Mouse (Mus musculus) stomach, embryonic 14.5 days (tissue): ENCODE results near the gene Cemip. TPM values are rescaled to one million over a fixed set of nuclear protein-coding genes. Genes with fewer than 3 reads are reported as not detected.

Experiments used
- ATAC-seq: fragments of 200-750 bp; cut with Nextera tagmentation; 2 replicates; pipeline ENCODE4 v1.8.0; 2017; ENCODE audit warnings: low read depth, moderate TSS enrichment; ENCODE audit not compliant: insufficient number of reproducible peaks, insufficient read depth, low FRiP score
- H3K27ac ChIP-seq: fragments of 300-500 bp; sonication (generic); 2 replicates; pipeline ENCODE4 v1.5.1; 2014; ENCODE audit warnings: mild to moderate bottlenecking, low read length, moderate library complexity, mixed read lengths
- H3K27me3 ChIP-seq: fragments of 300-500 bp; sonication (generic); 2 replicates; pipeline ENCODE4 v1.6.1; 2014; ENCODE audit warnings: low read length, control low read depth, mixed read lengths; ENCODE audit not compliant: control insufficient read depth, insufficient read depth
- H3K36me3 ChIP-seq: fragments of 300-500 bp; sonication (generic); 2 replicates; pipeline ENCODE4 v1.6.1; 2014; ENCODE audit warnings: mild to moderate bottlenecking, control low read depth, low read length, moderate library complexity, mixed read lengths; ENCODE audit not compliant: control insufficient read depth, insufficient read depth
- H3K4me1 ChIP-seq: fragments of 300-500 bp; sonication (generic); 2 replicates; pipeline ENCODE4 v1.6.1; 2014; ENCODE audit warnings: low read length, control low read depth, mixed read lengths; ENCODE audit not compliant: control insufficient read depth, insufficient read depth
- H3K4me2 ChIP-seq: fragments of 300-500 bp; sonication (generic); replicated peaks from 2 replicates; pipeline ENCODE4 v1.6.1; 2014; ENCODE audit warnings: low read depth, low read length, control low read depth
- H3K4me3 ChIP-seq: fragments of 300-500 bp; sonication (generic); 2 replicates; pipeline ENCODE4 v1.5.1; 2014; ENCODE audit warnings: low read depth, low read length, control low read depth
- H3K9ac ChIP-seq: fragments of 300-500 bp; sonication (generic); replicated peaks from 2 replicates; pipeline ENCODE4 v1.6.1; 2014; ENCODE audit warnings: low read depth, mild to moderate bottlenecking, control low read depth, low read length, moderate library complexity, mixed read lengths
- H3K9me3 ChIP-seq: fragments of 300-500 bp; sonication (generic); 2 replicates; pipeline ENCODE4 v1.6.1; 2016; ENCODE audit warnings: low read depth, low read length, control low read depth; ENCODE audit not compliant: control insufficient read depth
- WGBS: fragments of 180-500 bp; shearing (Covaris S2); extraction: QIAGEN DNeasy Blood & Tissue Kit; methylation state at CpG from one replicate; pipeline ENCODE4 v1.1.7; 2014; 5-methylcytosine and 5-hydroxymethylcytosine counted together
- polyA plus RNA-seq: library from polyadenylated mRNA; unstranded; fragments of >200 nt; fragmentation: Nextera tagmentation; extraction: Ambion mirVana; gene quantifications from 2 replicates; pipeline ENCODE4 v1.2.1, GENCODE M21; 2014

Cemip gene
- polyA plus RNA-seq, 1 experiment from 2014 or later: 0.42 TPM

DNA sequence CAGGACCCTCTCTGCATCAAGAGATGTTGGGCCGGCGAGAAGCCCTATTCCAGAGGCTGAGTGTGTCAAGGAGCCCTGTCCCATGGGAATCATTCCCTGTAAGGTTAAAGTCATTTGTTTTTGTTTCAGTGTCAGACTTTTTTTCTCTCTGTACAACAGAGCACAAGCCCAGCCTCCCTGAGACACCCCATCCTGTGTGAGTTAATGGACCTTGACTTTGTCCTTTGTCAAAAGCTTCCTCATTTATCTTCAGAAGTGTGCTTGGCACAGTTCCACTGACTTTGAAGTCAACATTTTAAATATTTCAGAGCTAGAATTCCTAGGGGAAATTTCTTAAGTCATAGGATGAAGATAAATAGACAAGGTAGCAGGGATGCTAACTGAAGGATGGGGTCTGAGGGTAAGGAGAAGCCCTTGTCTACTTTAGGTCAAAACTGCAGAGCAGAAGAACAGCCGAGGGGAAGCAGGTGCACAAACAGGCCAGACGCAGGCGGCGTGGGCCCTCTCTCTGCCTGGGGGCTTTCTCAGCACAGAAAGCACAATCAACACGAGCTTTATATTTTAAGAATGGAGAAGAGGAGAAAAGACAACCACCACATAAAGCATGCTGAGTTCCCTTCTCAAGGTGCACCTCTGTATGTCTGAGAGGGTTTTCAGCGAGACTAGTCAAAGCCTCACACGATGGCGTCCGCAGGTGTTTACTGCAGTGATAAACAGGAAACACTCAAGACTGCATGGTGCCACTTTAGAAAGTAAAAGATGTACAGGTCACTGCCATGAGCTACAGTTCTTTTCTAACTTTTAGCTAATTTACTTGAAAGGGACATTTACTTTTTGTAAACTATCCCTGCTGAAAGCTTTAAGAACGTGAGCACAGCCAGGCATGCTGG, 33.2 kb upstream of the Cemip start:
- Histone ChIP-seq H3K4me3 (no peak overlapping the region), H3K4me2 (no peak overlapping the region), H3K9ac (no peak overlapping the region), H3K36me3 (no peaks in the 10 kb centered on the region), H3K27me3 (no peaks in the 10 kb centered on the region), H3K27ac (no peak overlapping the region), H3K4me1 (peaks cover 37% of the 10 kb centered on the region), H3K9me3 (no peaks in the 10 kb centered on the region)
- WGBS: 49% methylated on average over 12 of the region's 12 CpGs
- ATAC-seq: no peak

GRCm38 (mm10) chr7:84117543-84118122, 31.3 kb upstream of the Cemip start:
- no peaks in the 10 kb centered on the region for H3K9me3 ChIP-seq
- no peak overlapping the region for H3K27ac ChIP-seq
- ATAC-seq: no peak
- no peak overlapping the region for H3K9ac ChIP-seq
- H3K4me3 ChIP-seq: no peak overlapping the region
- H3K4me2 ChIP-seq: no peak overlapping the region
- no peaks in the 10 kb centered on the region for H3K27me3 ChIP-seq
- 79% methylated on average over 6 of the region's 6 CpGs for WGBS
- peaks cover 11% of the 10 kb centered on the region; the same call in 1 of the 2 replicates for H3K36me3 ChIP-seq
- peaks cover 37% of the 10 kb centered on the region for H3K4me1 ChIP-seq

- ATAC-seq: no peak
- Histone ChIP-seq H3K27me3 (no peaks in the 10 kb centered on the region), H3K9me3 (no peaks in the 10 kb centered on the region), H3K36me3 (peaks cover 11% of the 10 kb centered on the region; the same call in 1 of the 2 replicates), H3K27ac (no peak overlapping the region), H3K4me2 (no peak overlapping the region), H3K9ac (no peak overlapping the region), H3K4me3 (no peak overlapping the region), H3K4me1 (peaks cover 39% of the 10 kb centered on the region)
- WGBS: 40% methylated on average over 7 of the region's 7 CpGs
Measured at GRCm38 (mm10) chr7:84116621-84117542, 30.6 kb upstream of the Cemip start.

DNA sequence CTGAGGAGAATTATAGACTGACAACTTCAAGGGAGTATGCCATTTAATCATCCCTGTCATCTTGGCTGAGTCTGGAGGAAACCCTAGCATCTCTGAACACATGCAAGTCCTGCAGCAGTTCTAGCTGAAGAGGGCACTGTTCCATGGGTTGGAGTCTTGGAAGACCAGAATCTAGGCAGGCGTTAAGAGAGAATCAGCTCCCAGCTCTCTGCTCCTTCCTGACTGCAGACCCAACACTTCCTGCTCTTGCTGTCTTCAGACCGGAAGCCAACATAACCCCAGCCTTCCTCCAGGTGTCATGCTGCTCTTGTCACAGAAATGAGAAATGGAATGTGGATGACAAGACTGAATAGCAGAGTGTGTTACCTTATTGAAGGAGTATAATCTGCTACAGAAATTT, 29.1 kb upstream of the Cemip start:
- H3K4me1 ChIP-seq: peaks cover 30% of the 10 kb centered on the region
- H3K27me3 ChIP-seq: no peaks in the 10 kb centered on the region
- 69% methylated on average over 2 of the region's 2 CpGs for WGBS

GRCm38 (mm10) chr7:84114775-84115174, 28.5 kb upstream of the Cemip start:
- Histone ChIP-seq H3K9ac (no peak overlapping the region), H3K4me3 (no peak overlapping the region), H3K27me3 (no peaks in the 10 kb centered on the region), H3K27ac (no peak overlapping the region), H3K4me2 (no peak overlapping the region), H3K36me3 (peaks cover 11% of the 10 kb centered on the region; the same call in 1 of the 2 replicates), H3K9me3 (no peaks in the 10 kb centered on the region), H3K4me1 (peaks cover 24% of the 10 kb centered on the region)
- no peak for ATAC-seq
- 75% methylated on average over 3 of the region's 3 CpGs for WGBS

More for the DNA sequence above, 29.1 kb upstream of the Cemip start:
- ATAC-seq: no peak
- Histone ChIP-seq H3K9me3 (no peaks in the 10 kb centered on the region), H3K4me2 (no peak overlapping the region), H3K27ac (no peak overlapping the region), H3K9ac (no peak overlapping the region), H3K36me3 (peaks cover 11% of the 10 kb centered on the region; the same call in 1 of the 2 replicates), H3K4me3 (no peak overlapping the region)

- WGBS: 89% methylated on average over 8 of the region's 8 CpGs
- no peak for ATAC-seq
- Histone ChIP-seq H3K9me3 (no peaks in the 10 kb centered on the region), H3K9ac (no peak overlapping the region), H3K36me3 (peaks cover 11% of the 10 kb centered on the region; the same call in 1 of the 2 replicates), H3K4me2 (no peak overlapping the region), H3K27ac (no peak overlapping the region), H3K27me3 (no peaks in the 10 kb centered on the region), H3K4me1 (peaks cover 14% of the 10 kb centered on the region; the same call in 1 of the 2 replicates), H3K4me3 (no peak overlapping the region)
Measured at GRCm38 (mm10) chr7:84113035-84113390, 26.7 kb upstream of the Cemip start.

DNA sequence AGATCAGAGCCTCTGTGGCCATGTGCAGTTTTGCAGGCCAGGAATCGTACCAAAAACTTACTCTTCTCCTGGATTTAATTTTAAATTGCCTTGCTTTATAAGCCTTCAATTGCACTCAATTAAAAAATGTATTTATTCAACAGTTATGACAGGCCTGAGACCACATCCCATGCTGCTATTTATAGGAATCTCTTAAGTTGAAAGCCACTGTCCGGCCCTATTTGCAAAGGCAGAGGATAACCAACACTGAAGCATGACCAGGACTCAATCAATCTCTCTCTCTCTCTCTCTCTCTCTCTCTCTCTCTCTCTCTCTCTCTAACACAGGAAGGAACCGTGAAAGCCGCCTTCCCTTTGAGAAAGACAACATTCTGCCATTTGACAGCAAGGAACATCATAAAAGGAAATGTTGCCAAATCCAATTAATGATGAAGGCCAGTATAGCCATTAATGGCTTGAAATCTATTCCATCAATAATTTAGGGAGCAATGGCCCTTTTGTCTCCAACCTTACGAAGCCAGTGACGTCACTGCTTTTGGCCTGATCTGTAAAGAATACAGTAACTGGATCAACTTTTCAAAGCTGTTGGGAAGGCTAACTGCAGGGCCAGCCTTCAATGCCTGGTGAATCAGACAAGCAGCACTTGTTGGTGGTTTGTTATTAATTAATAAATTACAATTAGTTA, 26.2 kb upstream of the Cemip start:
- no peaks in the 10 kb centered on the region for H3K27me3 ChIP-seq
- peaks cover 11% of the 10 kb centered on the region; the same call in 1 of the 2 replicates for H3K36me3 ChIP-seq
- H3K9ac ChIP-seq: no peak overlapping the region
- H3K4me2 ChIP-seq: no peak overlapping the region
- H3K4me1 ChIP-seq: peaks cover 10% of the 10 kb centered on the region; the same call in 1 of the 2 replicates
- no peak overlapping the region for H3K27ac ChIP-seq
- WGBS: 67% methylated on average over 6 of the region's 6 CpGs
- ATAC-seq: no peak
- no peaks in the 10 kb centered on the region for H3K9me3 ChIP-seq
- no peak overlapping the region for H3K4me3 ChIP-seq
